Mouse (Mus musculus) layer of hippocampus, adult 9-11 months (tissue): Measurements from ENCODE around the gene Pdrg1.

Experiments
- DNase-seq: peaks from one replicate; pipeline ENCODE4 v3.0.0; 2022

Pdrg1 gene

GRCm38 (mm10) chr2:153031126-153032082, 16.2 kb upstream of the Pdrg1 start, which contains the start of gene Xkr7:
Xkr7 (plus strand) TSS chr2:153031852.
- no peak for DNase-seq

GRCm38 (mm10) chr2:153030422-153030821, 15.2 kb upstream of the Pdrg1 start:
- DNase-seq: no peak

GRCm38 (mm10) chr2:153027501-153027900, 12.3 kb upstream of the Pdrg1 start:
- DNase-seq: no peak

- no peak for DNase-seq
Measured at GRCm38 (mm10) chr2:153026052-153026451, 10.8 kb upstream of the Pdrg1 start.

GRCm38 (mm10) chr2:153022855-153023254, 7.6 kb upstream of the Pdrg1 start:
- DNase-seq: no peak

- no peak for DNase-seq
Measured at GRCm38 (mm10) chr2:153021163-153021562, 5.9 kb upstream of the Pdrg1 start.

- DNase-seq: no peak
Measured at GRCm38 (mm10) chr2:153019355-153019754, 4.1 kb upstream of the Pdrg1 start.

- DNase-seq: no peak
Measured at GRCm38 (mm10) chr2:153016786-153017185, 1.6 kb upstream of the Pdrg1 start.

GRCm38 (mm10) chr2:153015804-153016203, 577 bp upstream of the Pdrg1 start:
- DNase-seq: no peak

- DNase-seq: peak; percentile 39
Measured at GRCm38 (mm10) chr2:153013724-153014515, 1.3 kb downstream of the Pdrg1 start.

GRCm38 (mm10) chr2:153009192-153009973, 5.8 kb downstream of the Pdrg1 start:
- no peak for DNase-seq

GRCm38 (mm10) chr2:153005981-153006380, 9.2 kb downstream of the Pdrg1 start:
- DNase-seq: no peak

- no peak for DNase-seq
Measured at GRCm38 (mm10) chr2:153003681-153004338, 11.4 kb downstream of the Pdrg1 start.

GRCm38 (mm10) chr2:153002492-153003248, 12.6 kb downstream of the Pdrg1 start:
- DNase-seq: no peak

- DNase-seq: no peak
Measured at GRCm38 (mm10) chr2:152997046-152997445, 18.2 kb downstream of the Pdrg1 start.

GRCm38 (mm10) chr2:152991529-152991928, 23.7 kb downstream of the Pdrg1 start:
- no peak for DNase-seq

GRCm38 (mm10) chr2:152985582-152985981, 29.6 kb downstream of the Pdrg1 start:
- peak; percentile 42 for DNase-seq

- no peak for DNase-seq
Measured at GRCm38 (mm10) chr2:152976991-152977390, 38.2 kb downstream of the Pdrg1 start.

- DNase-seq: no peak
Measured at GRCm38 (mm10) chr2:152965555-152965954, 49.7 kb downstream of the Pdrg1 start.

- peak; percentile 91 for DNase-seq
Measured at GRCm38 (mm10) chr2:152962091-152962793, 53.0 kb downstream of the Pdrg1 start, which contains the start of gene Ttll9. Ttll9 (plus strand) TSS chr2:152962485.
